Mouse (Mus musculus) heart, adult 8-10 months (tissue): ENCODE data around the gene Shc3. TPM values are rescaled to one million over a fixed set of nuclear protein-coding genes. Genes with fewer than 3 reads are reported as not detected.

ENCODE experiments used
- DNase-seq: peaks from one replicate; pipeline ENCODE4 v3.0.0; 2022; ENCODE audit warnings: low spot score
- total RNA-seq, 4 experiments: library from RNA; stranded (reverse); gene quantifications; 2 replicates each; pipeline ENCODE4 v1.2.4; 2022

Shc3 gene
- total RNA-seq, 4 experiments from 2014 or later, result 1.7 to 2.1 (median 1.8) TPM

- peak; percentile 95 for DNase-seq
Measured at GRCm38 (mm10) chr13:51418268-51418941, 150.8 kb downstream of the Shc3 start.

GRCm38 (mm10) chr13:51417796-51418195, 151.4 kb downstream of the Shc3 start:
- DNase-seq, result no peak

GRCm38 (mm10) chr13:51416727-51417126, 152.5 kb downstream of the Shc3 start:
- no peak for DNase-seq

- no peak for DNase-seq
Measured at GRCm38 (mm10) chr13:51413461-51413860, 155.8 kb downstream of the Shc3 start.

GRCm38 (mm10) chr13:51411696-51412430, 157.4 kb downstream of the Shc3 start:
- DNase-seq, result no peak

- no peak for DNase-seq
Measured at GRCm38 (mm10) chr13:51411243-51411642, 158.0 kb downstream of the Shc3 start.

- DNase-seq, result no peak
Measured at GRCm38 (mm10) chr13:51409936-51410481, 159.2 kb downstream of the Shc3 start.

- DNase-seq, result peak; percentile 74
Measured at GRCm38 (mm10) chr13:51408519-51409001, 160.7 kb downstream of the Shc3 start, which contains the start of gene S1pr3. Gene S1pr3, plus strand, starts transcription at chr13:51408639.

- no peak for DNase-seq
Measured at GRCm38 (mm10) chr13:51407541-51408217, 161.5 kb downstream of the Shc3 start.

GRCm38 (mm10) chr13:51405731-51406320, 163.4 kb downstream of the Shc3 start:
- DNase-seq, result no peak

GRCm38 (mm10) chr13:51404566-51404965, 164.7 kb downstream of the Shc3 start:
- no peak for DNase-seq

GRCm38 (mm10) chr13:51400736-51401501, 168.3 kb downstream of the Shc3 start:
- no peak for DNase-seq

GRCm38 (mm10) chr13:51400186-51400719, 169.0 kb downstream of the Shc3 start:
- no peak for DNase-seq

- no peak for DNase-seq
Measured at GRCm38 (mm10) chr13:51399562-51399961, 169.7 kb downstream of the Shc3 start.

GRCm38 (mm10) chr13:51397861-51398260, 171.4 kb downstream of the Shc3 start:
- no peak for DNase-seq

- no peak for DNase-seq
Measured at GRCm38 (mm10) chr13:51392256-51392655, 177.0 kb downstream of the Shc3 start.

- no peak for DNase-seq
Measured at GRCm38 (mm10) chr13:51391359-51391916, 177.8 kb downstream of the Shc3 start.

GRCm38 (mm10) chr13:51390398-51390797, 178.8 kb downstream of the Shc3 start:
- DNase-seq, result no peak

- no peak for DNase-seq
Measured at GRCm38 (mm10) chr13:51387908-51388307, 181.3 kb downstream of the Shc3 start.

- DNase-seq, result no peak
Measured at GRCm38 (mm10) chr13:51384899-51385298, 184.3 kb downstream of the Shc3 start.
